ENCODE assay signal across 17 mouse cellular contexts in the genomic region with DNA sequence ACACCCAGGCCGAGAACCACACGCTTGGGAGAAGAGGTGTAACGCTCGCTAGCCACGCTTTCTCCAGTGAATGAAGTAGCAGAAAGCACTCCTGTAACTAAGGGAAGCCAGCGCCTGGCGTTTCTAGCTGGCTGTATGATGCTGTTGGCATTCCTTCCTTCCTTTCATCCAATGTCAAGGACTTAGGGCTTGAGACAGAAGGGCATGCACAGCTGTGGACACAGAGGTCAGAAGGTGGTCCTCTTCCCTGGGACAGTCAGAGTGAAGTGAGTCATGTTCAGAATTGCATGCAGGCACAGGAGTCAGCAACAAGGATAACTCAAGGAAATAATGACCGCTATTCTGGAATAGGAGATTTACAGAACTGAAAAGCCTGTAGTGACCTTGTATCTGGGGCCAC.
"Had no signal": no experiment of that assay in that cellular context is flagged by ENCODE, and none has a peak within 500 bp of the region (broad histone marks: within the 10 kb centered on the region; RNA-seq: fewer than 3 reads in every experiment).

No protein-coding gene starts in this region.

- H3K4me3 ChIP-seq: left cerebral cortex, adult 2 months; midbrain, embryonic 12.5 days; midbrain, embryonic 15.5 days; neural tube, embryonic 13.5 days; stomach, embryonic 15.5 days had no signal

- H3K9me3 ChIP-seq: midbrain, embryonic 12.5 days; midbrain, embryonic 15.5 days; neural tube, embryonic 13.5 days; stomach, embryonic 15.5 days had no signal

- H3K27me3 ChIP-seq: midbrain, embryonic 12.5 days; midbrain, embryonic 15.5 days; neural tube, embryonic 13.5 days; stomach, embryonic 15.5 days had no signal

- H3K9ac ChIP-seq: liver, embryonic 14.5 days; liver, postnatal 0 days; lung, embryonic 14.5 days; midbrain, embryonic 12.5 days; midbrain, embryonic 15.5 days; neural tube, embryonic 13.5 days; stomach, embryonic 15.5 days had no signal

- ATAC-seq: liver, postnatal 0 days; lung, postnatal 0 days; midbrain, embryonic 15.5 days had no signal

- H3K4me1 ChIP-seq: midbrain, embryonic 12.5 days; midbrain, embryonic 15.5 days; neural tube, embryonic 13.5 days; stomach, embryonic 15.5 days had no signal

- H3K4me2 ChIP-seq: lung, embryonic 14.5 days; midbrain, embryonic 12.5 days; midbrain, embryonic 15.5 days; neural tube, embryonic 13.5 days; stomach, embryonic 15.5 days had no signal

- H3K27ac ChIP-seq: left cerebral cortex, adult 2 months; liver, embryonic 14.5 days; macrophage; midbrain, embryonic 12.5 days; midbrain, embryonic 15.5 days; neural tube, embryonic 13.5 days; stomach, embryonic 15.5 days had no signal

- H3K36me3 ChIP-seq: midbrain, embryonic 15.5 days had no signal

- DNase-seq: kidney, postnatal 10 days; kidney, postnatal 36 days; layer of hippocampus, postnatal 36 days; liver, postnatal 0 days; lung, embryonic 14.5 days; retina, postnatal 1 day; right cerebral cortex, postnatal 25 days; spleen, adult 18-20 months; thymus, postnatal 36 days had no signal
